Mouse (Mus musculus) retina, adult 2 months (tissue): ENCODE measurements around the gene Fgfr2.
"Not testable (repeated sequence)": the region's sequence is repeated elsewhere in the genome, so short reads cannot be mapped to it uniquely, and the experiment has no call there.

Source experiments
- DNase-seq: peaks from one replicate; pipeline ENCODE4 v3.0.0-alpha.2; 2012; ENCODE audit warnings: low read depth, low spot score

Gene Fgfr2

GRCm38 (mm10) chr7:132509110-132509509 is 614.0 kb downstream of the Fgfr2 start:
- DNase-seq = no peak

DNA sequence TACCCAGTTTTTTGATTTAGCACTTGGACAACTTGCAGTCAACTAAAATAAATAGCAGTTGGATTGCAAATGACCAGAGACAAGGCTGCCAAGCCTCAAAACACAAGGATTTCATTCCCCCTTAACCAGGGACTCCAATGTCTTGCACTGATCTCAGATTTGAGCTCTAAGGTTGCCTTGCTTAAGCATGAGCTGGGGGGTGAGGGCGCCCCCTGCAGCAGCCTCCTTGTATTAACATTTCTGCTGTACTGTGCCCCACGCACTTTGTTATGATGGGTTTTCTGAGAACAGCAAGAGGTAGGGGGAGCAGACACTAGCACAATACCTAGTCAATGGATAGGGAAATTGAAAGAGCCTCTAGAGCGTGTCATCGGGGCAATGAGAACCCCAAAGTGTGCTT is 615.8 kb downstream of the Fgfr2 start:
- no peak for DNase-seq

GRCm38 (mm10) chr7:132506226-132506625 is 616.9 kb downstream of the Fgfr2 start:
- DNase-seq = no peak

DNA sequence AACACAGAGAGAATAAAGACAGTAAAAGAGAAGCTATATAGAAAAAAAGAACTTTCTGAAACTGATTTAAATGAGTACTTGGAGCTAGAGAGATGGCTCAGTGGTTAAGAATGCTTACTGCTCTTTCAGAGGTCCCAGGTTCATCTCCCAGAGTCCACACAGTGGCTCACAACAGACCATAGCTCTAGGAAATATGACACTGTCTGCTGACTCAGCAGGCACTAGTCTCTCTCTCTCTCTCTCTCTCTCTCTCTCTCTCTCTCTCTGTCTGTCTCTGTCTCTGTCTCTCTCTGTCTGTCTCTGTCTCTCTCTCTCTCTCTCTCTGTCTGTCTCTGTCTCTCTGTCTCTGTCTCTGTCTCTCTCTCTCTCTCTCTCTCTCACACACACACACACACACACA is 620.7 kb downstream of the Fgfr2 start:
- DNase-seq = not testable (repeated sequence)

DNA sequence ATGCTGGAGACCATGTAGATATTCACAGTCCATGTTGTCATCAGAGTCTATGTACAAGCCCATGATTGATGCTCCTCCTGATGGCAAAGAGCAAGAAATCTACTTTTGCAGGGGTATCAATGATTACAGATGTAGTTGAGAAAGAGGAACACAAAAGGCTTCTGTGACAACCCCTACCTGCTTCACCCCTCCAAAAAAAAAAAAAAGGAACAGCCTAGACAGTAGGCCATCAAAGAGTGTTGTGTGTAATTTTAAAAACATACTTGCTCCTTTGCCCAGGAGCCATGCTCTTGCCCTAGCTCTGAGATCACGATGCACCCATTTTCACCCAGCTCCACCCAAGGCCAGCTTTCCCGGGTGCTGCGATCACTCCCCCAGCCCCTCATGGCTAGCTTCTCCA is 626.0 kb downstream of the Fgfr2 start:
- no peak for DNase-seq

GRCm38 (mm10) chr7:132494263-132494662 is 628.9 kb downstream of the Fgfr2 start:
- DNase-seq = no peak

DNA sequence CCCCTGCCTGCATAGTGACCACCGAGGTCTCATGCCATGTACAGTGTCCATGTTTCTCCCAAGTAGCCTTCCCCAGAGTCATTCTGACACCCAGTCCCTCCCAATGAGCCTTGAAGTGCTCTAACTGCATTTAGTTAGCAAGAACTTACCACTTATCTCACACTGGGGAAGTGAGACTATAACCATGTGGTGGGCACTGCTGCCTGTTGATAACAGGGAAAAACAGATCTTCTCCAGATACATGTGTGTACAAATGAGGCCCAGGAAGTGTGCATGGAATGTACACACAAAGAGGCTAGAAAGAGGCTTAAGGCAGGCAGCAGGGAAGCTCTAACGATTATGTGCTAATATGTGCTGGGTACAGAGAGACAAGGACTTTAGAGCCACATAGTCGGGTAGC is 629.5 kb downstream of the Fgfr2 start:
- DNase-seq = no peak

DNA sequence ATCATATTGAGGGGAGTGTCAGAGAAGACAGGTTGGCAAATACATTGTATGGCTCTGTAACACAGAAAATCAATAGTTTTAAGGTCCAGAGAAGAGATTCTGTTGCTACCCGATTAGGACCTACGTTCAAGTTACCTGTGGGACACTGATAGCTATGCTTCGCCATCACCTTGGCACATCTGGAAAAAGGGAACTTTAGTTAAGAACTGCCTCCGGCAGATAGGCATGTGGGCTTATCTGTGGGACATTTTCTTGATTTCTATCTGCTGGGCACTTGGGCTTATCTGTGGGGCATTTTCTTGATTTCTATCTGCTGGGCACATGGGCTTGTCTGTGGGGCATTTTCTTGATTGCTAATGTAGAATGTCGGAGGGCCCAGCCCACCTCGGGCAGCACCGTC is 631.2 kb downstream of the Fgfr2 start:
- no peak for DNase-seq

DNA sequence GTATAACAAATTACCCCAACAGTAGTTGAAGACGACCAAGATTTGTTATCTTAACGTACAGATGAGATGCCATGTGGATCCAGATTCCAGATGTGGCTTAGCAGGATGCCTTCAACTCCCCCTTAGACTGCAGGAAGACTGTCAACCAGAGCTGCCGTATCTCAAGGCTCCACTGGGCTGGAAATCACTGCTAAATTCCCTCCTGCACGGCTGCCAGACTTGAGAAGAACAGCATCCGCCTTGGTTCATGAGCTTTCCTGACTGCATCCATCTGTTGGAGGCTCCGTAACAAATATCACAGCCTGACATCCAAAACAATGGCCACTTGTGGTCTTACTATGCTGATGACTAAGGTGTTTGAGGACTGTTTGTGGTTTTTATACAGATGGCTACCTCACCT is 635.8 kb downstream of the Fgfr2 start:
- no peak for DNase-seq

- DNase-seq = no peak
These were observed 636.6 kb downstream of the Fgfr2 start for GRCm38 (mm10) chr7:132486403-132487178.

GRCm38 (mm10) chr7:132484424-132484823 is 638.7 kb downstream of the Fgfr2 start:
- DNase-seq = no peak

DNA sequence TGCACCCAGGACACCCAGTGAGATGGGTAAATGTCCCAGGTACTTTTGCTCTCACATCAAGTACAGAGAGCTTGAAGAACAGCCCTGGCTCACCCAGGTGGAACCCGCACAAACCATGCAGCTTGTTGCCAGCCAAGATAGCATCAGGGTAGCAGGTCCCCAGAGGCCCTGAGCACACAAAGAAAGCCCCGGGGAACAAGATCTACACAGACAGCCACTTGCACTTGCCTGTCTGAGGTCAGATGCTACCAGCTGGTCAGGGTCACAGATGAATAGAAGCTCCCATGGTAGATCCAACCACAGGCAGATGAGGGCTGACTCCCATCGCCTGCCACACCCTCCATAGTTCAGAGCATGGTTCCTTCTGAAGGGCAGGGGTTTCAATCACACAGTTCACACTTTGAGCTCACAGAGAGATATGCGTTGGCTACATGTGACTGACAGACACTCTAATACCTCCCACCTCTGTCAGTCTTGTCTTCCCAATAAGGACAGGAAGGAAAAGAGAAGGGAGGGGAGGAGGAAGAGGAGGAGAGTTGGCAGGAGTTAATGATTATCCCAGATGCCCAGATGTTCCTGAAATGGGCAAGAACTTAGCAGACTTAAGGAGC is 642.3 kb downstream of the Fgfr2 start:
- no peak for DNase-seq

DNA sequence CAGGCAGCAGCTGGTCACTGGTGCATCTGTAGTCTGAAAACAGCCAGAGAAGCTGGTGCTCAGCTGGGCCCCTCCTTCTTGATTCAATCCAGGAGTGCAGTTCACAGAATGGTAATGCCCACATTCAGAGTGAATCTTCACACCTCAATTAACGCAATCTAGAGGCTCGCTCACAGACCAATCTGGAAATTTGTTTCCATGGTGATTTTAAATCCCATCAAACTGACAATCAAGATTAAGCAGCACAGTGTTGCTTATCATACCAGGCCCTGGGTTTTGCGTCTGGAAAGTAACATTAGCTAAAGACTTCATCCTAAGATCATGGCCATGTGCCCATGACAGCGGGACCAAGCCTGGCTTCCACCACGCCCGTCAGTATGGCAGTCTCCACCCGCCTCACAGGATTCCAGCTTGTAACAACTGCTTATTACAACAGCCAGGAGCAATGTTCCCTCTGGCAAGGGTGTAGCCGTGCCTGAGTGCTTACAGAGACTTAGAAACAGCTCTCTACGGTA is 644.8 kb downstream of the Fgfr2 start:
- no peak for DNase-seq

DNA sequence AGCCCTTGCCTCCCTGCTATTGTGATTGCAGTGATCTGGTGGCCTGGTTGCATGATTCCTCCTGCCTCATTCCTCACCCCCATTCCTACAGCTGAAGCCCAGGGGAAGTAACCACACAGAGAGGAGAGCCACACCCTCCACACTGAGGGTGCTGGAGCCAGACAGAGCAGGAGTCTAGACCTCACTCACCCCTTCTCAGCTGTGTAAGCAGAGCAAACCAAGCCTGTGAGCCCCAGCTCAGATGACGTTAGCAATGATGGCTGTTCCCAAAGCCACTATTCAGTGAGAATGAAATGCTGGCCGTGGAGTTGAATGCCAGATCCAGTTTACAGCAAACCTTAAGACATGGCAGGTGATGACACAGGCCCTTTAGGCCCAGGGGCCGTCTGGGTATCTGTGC is 645.4 kb downstream of the Fgfr2 start:
- no peak for DNase-seq

- DNase-seq = no peak
These were observed 646.7 kb downstream of the Fgfr2 start for GRCm38 (mm10) chr7:132476491-132476890.

DNA sequence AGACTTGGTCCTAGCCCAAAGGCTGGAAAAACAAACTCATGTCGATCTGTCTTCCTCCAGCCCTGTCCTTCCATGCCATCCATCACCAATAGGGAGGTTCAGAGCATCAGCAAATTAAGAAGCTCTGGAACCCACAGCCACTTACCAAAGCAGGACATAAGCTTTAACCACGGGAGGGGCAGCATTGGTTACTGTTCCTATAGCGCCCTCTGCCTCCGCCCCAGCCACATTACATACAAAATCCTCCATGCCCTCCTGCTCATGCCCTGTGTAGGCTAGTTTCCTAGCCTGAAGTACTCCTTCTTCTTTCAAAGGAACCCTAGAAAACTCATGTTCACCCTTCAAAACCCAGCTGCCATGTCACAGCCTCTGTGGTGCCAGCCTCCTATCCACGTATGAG is 648.1 kb downstream of the Fgfr2 start:
- no peak for DNase-seq

GRCm38 (mm10) chr7:132471327-132471726 is 651.8 kb downstream of the Fgfr2 start:
- DNase-seq = no peak

GRCm38 (mm10) chr7:132468391-132468790 is 654.8 kb downstream of the Fgfr2 start:
- no peak for DNase-seq

DNA sequence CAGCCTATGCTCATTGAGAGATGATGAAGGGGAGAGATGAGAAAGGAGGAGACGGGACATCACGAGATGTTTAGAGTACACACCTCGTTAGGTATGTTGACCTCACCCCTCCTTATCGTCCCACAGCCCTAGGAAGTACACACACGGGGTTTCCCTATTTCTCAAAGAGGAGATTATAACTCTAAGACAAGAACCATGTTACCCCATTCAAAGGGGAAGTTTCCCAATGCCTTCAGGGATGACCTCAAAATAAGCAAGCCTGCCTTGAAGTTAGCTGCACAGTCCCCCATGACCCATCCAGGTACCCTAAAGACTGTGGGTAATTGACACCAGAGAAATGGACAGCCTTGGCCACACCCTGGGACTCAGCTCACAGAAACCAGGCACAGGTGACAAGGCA is 657.3 kb downstream of the Fgfr2 start:
- no peak for DNase-seq

DNA sequence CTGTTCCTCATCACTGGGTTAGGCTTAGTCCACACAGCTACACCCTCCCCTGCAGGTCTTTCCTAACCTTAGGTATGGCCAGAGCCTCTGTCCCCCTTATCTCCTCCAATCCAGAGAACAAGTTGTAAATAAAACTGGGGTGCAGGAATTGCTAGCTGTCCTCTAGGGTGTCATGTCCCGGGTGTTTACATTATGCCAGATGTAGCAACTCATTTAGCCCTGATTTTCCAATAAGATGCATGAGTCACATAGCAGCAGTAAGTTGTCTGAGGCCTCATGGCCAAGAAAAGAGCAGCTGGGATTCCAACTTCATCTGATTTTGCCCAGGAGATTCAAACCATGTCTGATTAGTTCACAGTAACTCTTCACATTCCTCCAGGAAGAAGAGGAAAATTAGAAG is 658.3 kb downstream of the Fgfr2 start:
- no peak for DNase-seq

GRCm38 (mm10) chr7:132458493-132458892 is 664.7 kb downstream of the Fgfr2 start:
- DNase-seq = no peak

DNA sequence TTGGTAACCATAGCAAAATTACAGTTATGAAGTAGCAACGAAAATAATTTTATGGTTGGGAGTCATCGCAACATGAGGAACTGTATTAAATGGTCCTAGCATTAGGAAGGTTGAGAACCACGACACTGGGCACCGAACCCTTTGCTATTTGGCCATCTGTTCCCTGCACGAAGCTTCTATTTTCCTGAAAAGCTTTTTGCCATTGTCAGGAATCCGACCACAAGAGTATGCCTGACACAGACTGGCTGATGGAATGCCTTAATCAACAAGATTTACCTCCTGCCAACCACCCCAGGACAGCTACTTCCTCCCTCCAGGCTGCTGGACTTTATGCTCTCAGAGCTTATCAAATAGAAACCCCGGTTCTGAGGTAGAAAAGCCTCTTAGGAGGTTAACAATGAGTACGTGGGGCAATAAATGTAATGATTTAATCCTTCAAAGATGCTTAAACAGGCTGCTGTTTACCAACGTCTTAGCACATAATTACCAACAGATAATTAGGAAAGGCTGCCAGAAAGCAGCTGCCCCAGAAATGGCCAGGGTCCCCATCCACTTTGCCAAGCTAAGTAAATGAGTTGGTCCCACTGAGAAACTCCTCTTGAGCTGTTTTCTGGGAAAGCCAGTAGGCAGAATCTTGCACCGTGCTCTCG is 668.0 kb downstream of the Fgfr2 start:
- no peak for DNase-seq
